Mouse (Mus musculus): ENCODE results near the gene Edem3.
"Not testable (repeated sequence)": the region's sequence is repeated elsewhere in the genome, so short reads cannot be mapped to it uniquely, and the experiment has no call there.

Gene Edem3

GRCm38 (mm10) chr1:151753374-151753929, 1.7 kb upstream of the Edem3 start:
- DNase-seq = no peak

GRCm38 (mm10) chr1:151754028-151754489, 1.1 kb upstream of the Edem3 start:
- DNase-seq = peak; percentile 16

- no peak for DNase-seq
Measured at GRCm38 (mm10) chr1:151755660-151756424, 671 bp downstream of the Edem3 start.

- DNase-seq = no peak
Measured at GRCm38 (mm10) chr1:151756425-151756728, 1.2 kb downstream of the Edem3 start.

- DNase-seq = no peak
Measured at GRCm38 (mm10) chr1:151758301-151758700, 3.1 kb downstream of the Edem3 start.

GRCm38 (mm10) chr1:151758991-151759390, 3.8 kb downstream of the Edem3 start:
- DNase-seq = no peak

GRCm38 (mm10) chr1:151764236-151764635, 9.1 kb downstream of the Edem3 start:
- no peak for DNase-seq

GRCm38 (mm10) chr1:151766166-151766565, 11.0 kb downstream of the Edem3 start:
- DNase-seq = no peak

GRCm38 (mm10) chr1:151766976-151767654, 11.9 kb downstream of the Edem3 start:
- no peak for DNase-seq

GRCm38 (mm10) chr1:151769200-151769913, 14.2 kb downstream of the Edem3 start:
- no peak for DNase-seq

- DNase-seq = peak; percentile 55
Measured at GRCm38 (mm10) chr1:151777616-151778015, 22.4 kb downstream of the Edem3 start.

- no peak for DNase-seq
Measured at GRCm38 (mm10) chr1:151778592-151778991, 23.4 kb downstream of the Edem3 start.

GRCm38 (mm10) chr1:151779306-151779705, 24.1 kb downstream of the Edem3 start:
- DNase-seq = no peak

- DNase-seq = no peak
Measured at GRCm38 (mm10) chr1:151781447-151781846, 26.3 kb downstream of the Edem3 start.

GRCm38 (mm10) chr1:151783403-151783802, 28.2 kb downstream of the Edem3 start:
- DNase-seq = no peak

GRCm38 (mm10) chr1:151786406-151786805, 31.2 kb downstream of the Edem3 start:
- no peak for DNase-seq

- DNase-seq = no peak
Measured at GRCm38 (mm10) chr1:151789136-151789535, 34.0 kb downstream of the Edem3 start.

- DNase-seq = not testable (repeated sequence)
Measured at GRCm38 (mm10) chr1:151792076-151792475, 36.9 kb downstream of the Edem3 start.

GRCm38 (mm10) chr1:151802795-151803194, 47.6 kb downstream of the Edem3 start:
- not testable (repeated sequence) for DNase-seq

- no peak for DNase-seq
Measured at GRCm38 (mm10) chr1:151807286-151807685, 52.1 kb downstream of the Edem3 start.

- no peak for DNase-seq
Measured at GRCm38 (mm10) chr1:151810628-151811421, 55.7 kb downstream of the Edem3 start.

GRCm38 (mm10) chr1:151811456-151811855, 56.3 kb downstream of the Edem3 start:
- DNase-seq = no peak

All from layer of hippocampus, adult 9-11 months (tissue).